Mouse (Mus musculus) Patski (cell line): Measurements from ENCODE around the gene Fam241b. TPM values are rescaled to one million over a fixed set of nuclear protein-coding genes. Genes with fewer than 3 reads are reported as not detected.
"Not testable (repeated sequence)": the region's sequence is repeated elsewhere in the genome, so short reads cannot be mapped to it uniquely, and the experiment has no call there.

Source experiments
- ATAC-seq: fragments of 100-300 bp; one replicate; pipeline ENCODE4 v1.8.0; 2021
- CTCF ChIA-PET: fragments of 350-600 bp; sonication (Branson Sonifier 250); formaldehyde crosslinking; loops from one replicate; lab custom pipeline; 2022; ENCODE audit warnings: inconsistent platforms; lab: Charles Lee
- POLR2A ChIA-PET: fragments of 350-600 bp; sonication (Branson Sonifier 250); formaldehyde crosslinking; loops from one replicate; lab custom pipeline; 2022; ENCODE audit warnings: antibody characterized with exemption, inconsistent platforms; lab: Charles Lee
- DNase-seq: peaks from one replicate; pipeline ENCODE4 v3.0.0-alpha.2; 2011; ENCODE audit warnings: low read depth, low spot score
- H3K27me3 ChIP-seq: fragments of 371-371 bp; one replicate; pipeline ENCODE4 v1.5.1; 2021
- CTCF ChIP-seq: fragments of 100-300 bp; IDR thresholded peaks from one replicate; pipeline ENCODE4 v1.5.1; 2021
- in situ Hi-C: fragments of 300-500 bp; cut with MboI; formaldehyde crosslinking; loops from 3 replicates; pipeline ENCODE4 v1.11.1; 2018; ENCODE audit warnings: low pct_unique_long_range_greater_than_20kb, mixed read lengths
- polyA plus RNA-seq: library from polyadenylated mRNA; unstranded; gene quantifications from one replicate; pipeline ENCODE4 v1.2.3, GENCODE M21; 2021

Gene Fam241b
- polyA plus RNA-seq, 1 experiment from 2014 or later = 13.2 TPM

GRCm38 (mm10) chr10:62076248-62077134 lies 67.2 kb downstream of the Fam241b start:
- H3K27me3 ChIP-seq = peaks cover 10% of the 10 kb centered on the region
- DNase-seq = no peak
- in situ Hi-C loops = no loop called here
- no peak for ATAC-seq
- POLR2A ChIA-PET = no interaction called here
- no peak for TF ChIP-seq CTCF
- CTCF ChIA-PET = no interaction called here

DNA sequence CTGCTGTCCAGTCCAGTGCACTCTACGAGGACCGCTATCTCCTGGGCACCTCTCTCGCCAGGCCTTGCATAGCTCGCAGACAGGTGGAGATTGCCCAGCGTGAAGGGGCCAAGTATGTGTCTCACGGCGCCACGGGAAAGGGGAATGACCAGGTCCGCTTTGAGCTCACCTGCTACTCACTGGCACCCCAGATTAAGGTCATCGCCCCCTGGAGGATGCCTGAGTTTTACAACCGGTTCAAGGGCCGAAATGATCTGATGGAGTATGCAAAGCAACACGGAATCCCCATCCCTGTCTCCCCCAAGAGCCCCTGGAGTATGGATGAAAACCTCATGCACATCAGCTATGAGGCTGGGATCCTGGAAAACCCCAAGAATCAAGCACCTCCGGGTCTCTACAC lies 72.4 kb downstream of the Fam241b start:
- DNase-seq, POLR2A ChIA-PET, in situ Hi-C loops, CTCF ChIA-PET, ATAC-seq: not testable (repeated sequence)
- peaks cover 29% of the 10 kb centered on the region for H3K27me3 ChIP-seq

DNA sequence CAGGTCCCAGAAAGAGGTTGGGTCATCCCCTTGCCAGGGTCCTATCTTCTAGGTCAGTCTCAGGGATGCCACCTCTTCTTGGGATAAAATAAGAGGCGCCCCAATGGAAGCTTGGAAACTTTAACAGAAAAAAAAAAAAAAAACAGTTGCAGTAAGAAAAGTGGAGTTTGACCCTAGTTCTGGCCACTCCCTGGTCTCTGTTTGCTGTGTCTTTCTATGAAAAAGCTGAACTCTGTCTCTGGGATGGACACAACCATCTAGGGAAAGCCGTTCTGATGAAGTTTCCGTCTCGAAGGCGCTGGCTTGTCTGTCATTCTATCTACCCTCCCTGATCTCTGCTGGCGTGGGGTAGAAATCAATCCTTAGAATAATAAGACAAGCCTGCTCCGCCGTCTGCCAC lies 73.1 kb downstream of the Fam241b start:
- no peak for ATAC-seq
- no peak for TF ChIP-seq CTCF
- H3K27me3 ChIP-seq = peaks cover 27% of the 10 kb centered on the region
- DNase-seq = no peak
- in situ Hi-C loops = no loop called here
- POLR2A ChIA-PET = interaction anchor here (0.6 kb wide), 1 partner anchor 93 kb away, joined by 3 read pairs; no protein-coding TSS in a partner anchor
- CTCF ChIA-PET = no interaction called here

- no peak for DNase-seq
- ChIA-PET POLR2A (no interaction called here), CTCF (no interaction called here)
- in situ Hi-C loops = no loop called here
- peaks cover 27% of the 10 kb centered on the region for H3K27me3 ChIP-seq
- no peak for TF ChIP-seq CTCF
- no peak for ATAC-seq
These were observed 73.8 kb downstream of the Fam241b start for GRCm38 (mm10) chr10:62069946-62070345.

DNA sequence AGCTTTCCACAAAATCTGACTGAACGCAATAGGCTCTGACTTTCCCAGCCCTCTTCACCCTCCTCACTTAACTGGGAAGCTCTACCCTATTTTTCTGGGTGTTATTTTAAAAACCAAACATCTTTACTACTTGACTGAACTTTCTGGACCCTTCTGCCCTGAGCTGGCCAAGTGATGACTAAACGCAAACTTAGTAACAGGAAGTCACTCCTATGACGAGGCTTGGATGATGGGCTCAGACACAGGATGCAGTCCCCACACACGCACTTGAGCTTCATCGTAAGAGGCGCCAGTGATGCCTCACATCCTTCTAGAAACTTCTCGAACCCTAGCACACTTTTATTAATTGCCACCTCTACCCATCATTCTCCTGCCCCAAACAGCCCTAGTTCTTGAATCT lies 74.3 kb downstream of the Fam241b start:
- DNase-seq = no peak
- ATAC-seq = no peak
- peaks cover 28% of the 10 kb centered on the region for H3K27me3 ChIP-seq
- no peak for TF ChIP-seq CTCF
- in situ Hi-C loops = no loop called here
- POLR2A ChIA-PET = no interaction called here
- CTCF ChIA-PET = no interaction called here

DNA sequence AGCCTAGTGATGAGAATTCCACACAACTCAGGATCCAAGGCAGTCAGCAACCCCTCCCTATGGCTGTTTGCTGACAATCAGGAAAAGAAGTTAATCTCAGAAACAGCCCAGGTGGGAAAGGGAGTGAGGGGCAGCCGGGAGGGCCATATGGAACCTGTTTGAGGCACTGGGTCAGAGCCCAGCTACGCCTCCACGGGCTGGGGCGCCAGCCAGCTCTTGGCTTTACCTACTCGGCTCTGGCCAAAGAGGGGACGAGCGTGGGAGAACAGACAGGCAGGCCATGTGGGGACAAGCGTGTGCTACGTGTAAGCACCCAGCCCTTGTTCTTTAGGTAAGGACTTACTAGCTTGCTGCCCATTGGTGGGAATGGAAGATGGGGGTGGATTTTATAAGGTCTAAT lies 75.2 kb downstream of the Fam241b start:
- in situ Hi-C loops = no loop called here
- TF ChIP-seq CTCF = no peak
- ATAC-seq = no peak
- ChIA-PET CTCF (no interaction called here), POLR2A (no interaction called here)
- DNase-seq = no peak
- peaks cover 28% of the 10 kb centered on the region for H3K27me3 ChIP-seq

DNA sequence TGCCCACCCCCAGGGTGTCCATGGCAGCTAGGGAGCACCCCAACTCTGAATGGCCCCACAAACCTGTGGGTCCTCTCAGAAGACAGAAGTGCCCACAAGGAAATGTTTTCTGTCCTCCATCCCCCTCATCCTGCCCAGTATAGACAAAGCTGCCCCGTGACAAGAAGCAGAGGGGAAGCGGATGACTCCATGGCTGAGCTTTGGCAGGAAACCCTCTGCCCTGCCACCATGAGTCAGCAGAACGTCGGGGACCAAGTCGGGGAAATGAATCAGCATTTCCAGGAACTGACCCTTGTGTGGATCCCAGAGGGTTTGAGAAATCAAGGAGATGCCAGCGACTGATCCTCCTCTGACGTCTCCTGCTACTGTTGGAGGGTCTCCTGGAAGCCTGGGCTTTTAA lies 77.5 kb downstream of the Fam241b start:
- ATAC-seq (no peak), DNase-seq (no peak)
- in situ Hi-C loops = no loop called here
- ChIA-PET POLR2A (no interaction called here), CTCF (no interaction called here)
- peaks cover 31% of the 10 kb centered on the region for H3K27me3 ChIP-seq
- no peak for TF ChIP-seq CTCF

- TF ChIP-seq CTCF = no peak
- ATAC-seq = no peak
- DNase-seq = no peak
- peaks cover 43% of the 10 kb centered on the region for H3K27me3 ChIP-seq
- ChIA-PET POLR2A (no interaction called here), CTCF (no interaction called here)
- in situ Hi-C loops = loop anchor here (5.0 kb wide), 1 partner anchor 40 kb away; no protein-coding TSS in a partner anchor
These were observed 80.9 kb downstream of the Fam241b start for GRCm38 (mm10) chr10:62062786-62063185.

DNA sequence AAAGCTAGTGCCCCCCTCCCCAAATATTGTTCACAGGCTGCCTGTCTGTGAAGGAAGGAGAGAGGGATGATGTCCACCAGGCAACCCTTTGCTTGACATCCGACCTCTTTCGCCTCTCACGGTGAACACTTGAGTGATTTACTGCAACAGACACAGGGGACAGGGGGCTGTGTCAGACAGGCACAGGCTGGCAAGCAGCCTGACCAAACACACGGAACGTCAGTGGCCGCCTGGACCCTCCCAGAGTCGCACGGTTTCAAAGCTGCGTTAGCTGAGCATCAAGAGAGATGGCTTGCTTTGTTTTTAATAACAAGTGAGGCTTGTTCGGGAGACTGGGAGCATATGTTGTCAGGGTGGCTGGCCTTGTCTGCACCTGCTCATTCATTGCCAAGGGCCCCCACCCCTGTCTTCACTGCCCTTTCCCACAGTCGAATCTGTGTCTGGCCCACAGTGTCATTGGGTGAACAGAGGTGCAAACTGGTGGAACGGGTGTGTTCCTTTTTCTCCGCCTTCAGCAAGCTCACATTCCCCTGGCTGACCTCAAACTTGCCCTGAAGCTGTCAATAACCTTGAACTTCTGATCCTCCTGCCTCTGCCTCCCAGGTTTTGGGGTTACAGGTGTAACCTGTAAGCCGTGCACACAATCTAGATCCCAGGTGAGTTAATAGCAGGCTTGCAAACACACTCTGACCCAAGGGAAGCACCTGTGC lies 82.6 kb downstream of the Fam241b start:
- DNase-seq (no peak), ATAC-seq (no peak)
- TF ChIP-seq CTCF = no peak
- ChIA-PET CTCF (no interaction called here), POLR2A (no interaction called here)
- in situ Hi-C loops = loop anchor here (5.0 kb wide), 1 partner anchor 41 kb away; no protein-coding TSS in a partner anchor
- peaks cover 48% of the 10 kb centered on the region for H3K27me3 ChIP-seq

- peaks cover 46% of the 10 kb centered on the region for H3K27me3 ChIP-seq
- in situ Hi-C loops = loop anchor here (5.0 kb wide), 1 partner anchor 42 kb away; no protein-coding TSS in a partner anchor
- ChIA-PET POLR2A (no interaction called here), CTCF (no interaction called here)
- DNase-seq (no peak), ATAC-seq (no peak)
- no peak for TF ChIP-seq CTCF
These were observed 83.4 kb downstream of the Fam241b start for GRCm38 (mm10) chr10:62060224-62060913.
